Mouse (Mus musculus): ENCODE results near the gene Dcdc2b.

Gene Dcdc2b

GRCm38 (mm10) chr4:129622120-129622802, 8.2 kb upstream of the Dcdc2b start:
- intact Hi-C loops (cut with DNase I) = no loop called here

- intact Hi-C loops (cut with DNase I) = no loop called here
Measured at GRCm38 (mm10) chr4:129621283-129621841, 7.3 kb upstream of the Dcdc2b start.

GRCm38 (mm10) chr4:129620419-129621282, 6.6 kb upstream of the Dcdc2b start:
- intact Hi-C loops (cut with DNase I) = no loop called here

- intact Hi-C loops (cut with DNase I) = no loop called here
Measured at GRCm38 (mm10) chr4:129618786-129619691, 5.0 kb upstream of the Dcdc2b start, which contains the start of gene Iqcc. TSS of gene Iqcc (minus strand) at chr4:129619099.

GRCm38 (mm10) chr4:129618031-129618430, 4.0 kb upstream of the Dcdc2b start:
- intact Hi-C loops (cut with DNase I) = no loop called here

GRCm38 (mm10) chr4:129617121-129617641, 3.1 kb upstream of the Dcdc2b start:
- intact Hi-C loops (cut with DNase I) = no loop called here

- intact Hi-C loops (cut with DNase I) = no loop called here
Measured at GRCm38 (mm10) chr4:129616631-129617030, 2.6 kb upstream of the Dcdc2b start.

GRCm38 (mm10) chr4:129615801-129616290, 1.8 kb upstream of the Dcdc2b start:
- intact Hi-C loops (cut with DNase I) = no loop called here

- intact Hi-C loops (cut with DNase I) = loop anchor here (5.0 kb wide), 1 partner anchor 33 kb away; the partner anchor contains the start of gene Fam167b
Measured at GRCm38 (mm10) chr4:129610472-129610871, 3.6 kb downstream of the Dcdc2b start.

- intact Hi-C loops (cut with DNase I) = loop anchor here (5.0 kb wide), 1 partner anchor 33 kb away; the partner anchor contains the start of gene Fam167b
Measured at GRCm38 (mm10) chr4:129610026-129610425, 4.0 kb downstream of the Dcdc2b start.

GRCm38 (mm10) chr4:129609139-129609631, 4.9 kb downstream of the Dcdc2b start:
- intact Hi-C loops (cut with DNase I) = loop anchor here (10.0 kb wide), 1 partner anchor 64 kb away; the partner anchor contains the start of gene Hdac1

- intact Hi-C loops (cut with DNase I) = loop anchor here (10.0 kb wide), 1 partner anchor 64 kb away; the partner anchor contains the start of gene Hdac1
Measured at GRCm38 (mm10) chr4:129608426-129609025, 5.5 kb downstream of the Dcdc2b start.

- intact Hi-C loops (cut with DNase I) = loop anchor here (10.0 kb wide), 1 partner anchor 56 kb away; the partner anchor contains the start of gene Hdac1
Measured at GRCm38 (mm10) chr4:129600233-129601158, 13.6 kb downstream of the Dcdc2b start, which contains the start of the genes Eif3i and Tmem234. TSS of gene Eif3i (minus strand) at chr4:129600648. TSS of gene Tmem234 (plus strand) at chr4:129600668.

GRCm38 (mm10) chr4:129588865-129589264, 25.2 kb downstream of the Dcdc2b start:
- intact Hi-C loops (cut with DNase I) = no loop called here

GRCm38 (mm10) chr4:129586943-129587342, 27.1 kb downstream of the Dcdc2b start:
- intact Hi-C loops (cut with DNase I) = no loop called here

- intact Hi-C loops (cut with DNase I) = no loop called here
Measured at GRCm38 (mm10) chr4:129585773-129586172, 28.3 kb downstream of the Dcdc2b start.

GRCm38 (mm10) chr4:129584884-129585608, 29.0 kb downstream of the Dcdc2b start:
- intact Hi-C loops (cut with DNase I) = no loop called here

- intact Hi-C loops (cut with DNase I) = no loop called here
Measured at GRCm38 (mm10) chr4:129584370-129584769, 29.7 kb downstream of the Dcdc2b start.

Data from adrenal gland (tissue).